Mouse (Mus musculus): ENCODE data around the gene Sar1b. TPM values are rescaled to one million over a fixed set of nuclear protein-coding genes. Genes with fewer than 3 reads are reported as not detected.

Gene Sar1b
- polyA plus RNA-seq, 1 experiment, result 91.1 TPM

DNA sequence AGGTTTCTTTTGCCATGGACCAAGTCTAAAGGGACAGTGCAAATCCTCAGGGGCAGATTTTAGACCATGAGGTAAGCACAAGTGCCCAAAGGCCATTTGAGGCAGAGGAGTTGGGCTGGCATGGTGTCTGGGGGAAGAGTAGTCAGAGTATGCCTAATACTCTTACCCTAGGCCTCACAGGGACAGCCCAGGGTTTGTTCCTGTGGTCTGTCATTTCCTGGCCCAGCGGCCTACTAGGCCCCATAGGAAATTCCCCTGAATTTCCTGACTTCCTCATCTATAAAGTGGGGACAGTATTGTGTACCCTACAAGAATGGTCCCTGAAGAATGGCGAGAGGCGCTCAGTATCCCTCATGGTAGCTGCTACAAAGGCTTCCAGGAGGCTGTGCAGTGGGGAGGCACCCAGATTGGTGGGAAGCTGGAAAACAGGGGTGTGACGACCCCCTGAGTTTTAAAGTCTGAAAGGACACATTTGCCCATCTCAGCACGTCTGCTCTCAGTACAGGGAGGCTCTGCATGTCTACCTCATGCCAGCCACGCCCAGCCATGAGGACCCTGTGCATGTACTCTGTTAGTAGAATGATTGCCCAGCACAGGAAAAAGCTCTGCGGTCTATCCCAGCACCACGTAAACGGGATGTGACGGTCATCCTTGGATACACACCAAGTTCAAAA, 70.0 kb downstream of the Sar1b start:
- DNase-seq (ENCODE audit: low read depth), result no peak
- TF ChIP-seq POLR2A (IDR thresholded peaks at IDR 0.05; ENCODE audit: borderline replicate concordance, extremely low read depth, insufficient read depth, insufficient read length, poor library complexity, severe bottlenecking), result no peak

DNA sequence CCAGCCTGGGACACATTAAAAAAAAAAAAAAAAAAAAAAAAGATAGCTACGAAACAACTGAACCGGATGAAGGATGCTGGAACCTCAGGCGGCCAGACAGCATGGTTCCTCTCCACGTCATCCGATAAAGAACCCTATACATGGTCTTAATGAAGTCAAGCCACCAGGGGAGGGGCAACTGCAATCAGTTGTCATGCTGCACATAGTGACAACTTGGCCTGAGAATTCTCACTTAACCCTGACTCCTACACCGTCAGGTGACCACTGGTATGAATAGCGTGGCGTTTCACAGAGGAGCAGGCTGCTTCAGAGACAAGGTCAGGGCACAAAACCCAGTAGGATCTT, 70.6 kb downstream of the Sar1b start:
- no peak for DNase-seq (ENCODE audit: low read depth)
- TF ChIP-seq POLR2A (IDR thresholded peaks at IDR 0.05; ENCODE audit: borderline replicate concordance, extremely low read depth, insufficient read depth, insufficient read length, poor library complexity, severe bottlenecking) (no peak), CTCF (IDR thresholded peaks at IDR 0.05; ENCODE audit: borderline replicate concordance, extremely low read depth, insufficient read depth, insufficient read length) (no peak)

DNA sequence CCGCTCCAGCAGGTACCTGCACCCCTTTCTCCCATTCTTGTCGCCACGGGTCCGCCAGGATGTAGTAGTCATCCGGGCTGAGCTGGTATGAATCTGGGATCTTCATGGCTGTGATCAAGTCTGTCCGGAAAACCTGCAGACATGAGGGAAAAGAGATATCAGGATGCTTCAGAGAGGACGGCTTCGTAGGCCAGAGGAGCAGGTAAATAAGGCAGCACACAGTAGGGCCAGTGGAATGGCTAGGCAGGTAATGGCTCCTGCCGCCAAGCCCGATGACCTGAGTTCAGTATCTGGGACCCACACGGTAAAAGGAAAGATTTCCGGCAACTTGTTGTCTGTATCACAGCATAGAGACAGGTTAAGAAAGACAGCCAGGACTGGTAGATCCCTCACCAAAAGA, 72.1 kb downstream of the Sar1b start:
- no peak for DNase-seq (ENCODE audit: low read depth)
- no peak for TF ChIP-seq POLR2A (IDR thresholded peaks at IDR 0.05; ENCODE audit: borderline replicate concordance, extremely low read depth, insufficient read depth, insufficient read length, poor library complexity, severe bottlenecking)

DNA sequence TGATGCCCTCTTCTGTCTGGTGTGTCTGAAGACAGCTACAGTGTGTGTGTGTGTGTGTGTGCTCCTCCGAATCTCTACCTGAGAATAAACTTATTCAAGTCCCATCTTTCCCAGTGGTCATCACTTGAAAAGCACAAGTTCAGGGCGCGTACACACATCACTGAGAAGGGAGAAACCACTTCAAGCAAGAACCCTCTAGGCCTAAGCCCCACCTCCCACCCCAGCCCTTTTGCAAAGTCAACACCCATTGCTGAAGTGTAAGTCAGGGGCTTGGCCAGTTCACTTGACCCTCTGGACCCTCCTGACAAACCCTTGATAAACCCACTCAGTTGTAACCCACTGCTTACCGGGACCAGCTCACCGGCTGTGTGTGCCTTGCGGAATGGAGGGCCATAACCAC, 73.0 kb downstream of the Sar1b start:
- no peak for DNase-seq (ENCODE audit: low read depth)
- TF ChIP-seq POLR2A (IDR thresholded peaks at IDR 0.05; ENCODE audit: borderline replicate concordance, extremely low read depth, insufficient read depth, insufficient read length, poor library complexity, severe bottlenecking) (no peak), CTCF (IDR thresholded peaks at IDR 0.05; ENCODE audit: borderline replicate concordance, extremely low read depth, insufficient read depth, insufficient read length) (no peak)

DNA sequence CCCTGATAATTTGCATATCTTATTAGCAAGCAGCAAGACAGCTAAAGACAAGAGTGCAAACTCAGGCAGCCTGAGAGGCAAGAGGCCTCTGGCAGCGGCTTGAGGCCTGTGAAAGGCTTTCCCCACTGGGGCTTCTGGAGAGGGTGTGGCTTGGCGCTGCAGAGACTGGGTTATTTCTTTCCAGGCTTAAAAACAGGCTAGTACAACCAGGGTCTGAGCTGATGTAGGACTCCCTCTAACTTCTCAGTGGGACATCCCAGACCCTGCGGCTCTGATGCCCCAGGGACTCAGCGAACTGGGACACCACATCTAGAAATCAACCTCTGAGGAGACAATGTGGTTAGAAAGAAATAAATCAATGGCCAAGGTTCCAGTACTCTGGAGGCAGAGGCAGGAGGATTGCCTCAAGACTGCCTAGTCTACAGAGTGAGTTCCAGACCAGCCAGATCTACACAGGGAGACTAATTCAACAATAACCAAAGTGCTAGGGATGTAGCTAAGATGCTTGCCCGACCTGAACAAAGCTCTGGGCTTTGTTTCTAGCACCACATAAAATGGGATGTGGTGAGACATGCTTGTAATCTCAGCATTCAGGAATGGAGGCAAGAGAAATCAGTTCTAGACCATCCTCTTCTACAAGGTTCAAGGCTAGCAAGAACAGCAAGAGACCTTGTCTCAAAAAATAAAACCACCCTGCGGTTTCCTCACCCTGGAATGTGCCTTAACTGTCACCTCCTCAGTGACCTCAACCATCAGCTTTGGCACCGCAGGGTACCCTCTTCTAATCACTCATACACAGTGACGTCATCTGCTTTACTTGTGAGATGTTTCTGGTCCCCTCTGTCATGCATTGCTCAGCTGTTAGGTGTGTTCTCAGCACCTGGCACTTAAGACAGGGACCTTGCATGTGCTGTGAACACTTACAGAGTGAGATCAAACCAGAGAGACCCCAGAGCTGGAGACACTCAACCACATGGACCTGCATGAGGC, 74.0 kb downstream of the Sar1b start:
- no peak for TF ChIP-seq CTCF (IDR thresholded peaks at IDR 0.05; ENCODE audit: borderline replicate concordance, extremely low read depth, insufficient read depth, insufficient read length)
- no peak for TF ChIP-seq POLR2A (IDR thresholded peaks at IDR 0.05; ENCODE audit: borderline replicate concordance, extremely low read depth, insufficient read depth, insufficient read length, poor library complexity, severe bottlenecking)
- peak; percentile 74 for DNase-seq (ENCODE audit: low read depth)

DNA sequence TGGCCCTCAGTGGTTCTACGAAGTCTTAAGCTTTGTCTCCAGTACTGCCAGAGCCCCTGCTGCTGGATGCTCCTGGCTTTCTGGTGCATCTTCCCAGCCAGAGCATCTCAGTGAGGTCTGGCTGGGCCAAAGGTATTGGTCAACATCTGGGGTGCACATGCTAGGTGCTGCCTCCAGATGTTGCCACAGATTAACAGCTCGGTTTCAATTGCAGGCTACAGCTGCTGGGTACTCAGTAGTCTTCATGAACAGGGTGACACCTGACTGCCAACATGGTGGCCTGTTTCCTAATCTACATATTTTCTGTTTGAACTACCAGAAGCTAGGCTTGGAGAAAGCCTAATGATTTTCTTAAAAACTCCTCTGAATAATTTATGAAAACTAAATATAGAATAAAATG, 75.6 kb downstream of the Sar1b start:
- TF ChIP-seq POLR2A (IDR thresholded peaks at IDR 0.05; ENCODE audit: borderline replicate concordance, extremely low read depth, insufficient read depth, insufficient read length, poor library complexity, severe bottlenecking) (no peak), CTCF (IDR thresholded peaks at IDR 0.05; ENCODE audit: borderline replicate concordance, extremely low read depth, insufficient read depth, insufficient read length) (no peak)
- DNase-seq (ENCODE audit: low read depth), result no peak

DNA sequence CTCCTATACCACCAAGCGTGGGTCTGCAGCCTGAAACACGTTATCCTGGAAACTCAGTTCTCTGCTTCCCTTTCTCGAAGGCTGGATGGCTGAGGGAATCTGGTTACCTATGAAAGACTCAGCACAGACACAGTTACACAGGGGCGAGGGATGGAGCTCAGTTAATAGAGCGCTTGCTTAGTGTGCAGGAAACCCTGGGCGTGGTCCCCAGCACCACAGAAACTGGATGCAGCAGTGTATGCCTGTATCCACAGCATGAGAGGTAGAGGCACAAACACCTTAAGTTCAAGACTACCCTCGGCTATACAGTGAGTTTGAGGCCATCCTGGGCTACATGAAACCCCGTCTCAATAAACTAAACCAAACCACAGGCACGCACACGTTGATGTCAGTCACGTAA, 76.5 kb downstream of the Sar1b start:
- DNase-seq (ENCODE audit: low read depth), result no peak
- no peak for TF ChIP-seq POLR2A (IDR thresholded peaks at IDR 0.05; ENCODE audit: borderline replicate concordance, extremely low read depth, insufficient read depth, insufficient read length, poor library complexity, severe bottlenecking)
- no peak for TF ChIP-seq CTCF (IDR thresholded peaks at IDR 0.05; ENCODE audit: borderline replicate concordance, extremely low read depth, insufficient read depth, insufficient read length)

DNA sequence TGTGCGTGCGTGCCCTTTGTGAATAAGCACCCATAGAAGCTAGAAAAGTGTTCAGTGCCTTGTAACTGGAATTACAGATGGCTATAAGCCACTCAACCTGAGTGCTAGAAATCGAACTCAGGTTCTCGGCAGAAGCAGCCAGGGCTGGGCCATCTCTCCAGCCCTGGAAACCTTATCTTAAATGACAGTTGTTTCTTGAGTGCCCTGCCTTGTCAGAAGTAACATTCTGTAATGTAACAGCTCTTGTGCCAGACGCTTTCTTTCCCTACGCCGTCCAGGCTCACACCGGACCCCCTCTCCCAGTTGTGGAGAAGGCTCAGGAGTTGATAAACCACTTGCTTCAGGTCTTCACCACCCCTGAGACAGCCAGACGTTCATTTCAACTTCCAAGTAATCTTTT, 77.2 kb downstream of the Sar1b start:
- DNase-seq (ENCODE audit: low read depth), result no peak
- TF ChIP-seq CTCF (IDR thresholded peaks at IDR 0.05; ENCODE audit: borderline replicate concordance, extremely low read depth, insufficient read depth, insufficient read length) (no peak), POLR2A (IDR thresholded peaks at IDR 0.05; ENCODE audit: borderline replicate concordance, extremely low read depth, insufficient read depth, insufficient read length, poor library complexity, severe bottlenecking) (no peak)

DNA sequence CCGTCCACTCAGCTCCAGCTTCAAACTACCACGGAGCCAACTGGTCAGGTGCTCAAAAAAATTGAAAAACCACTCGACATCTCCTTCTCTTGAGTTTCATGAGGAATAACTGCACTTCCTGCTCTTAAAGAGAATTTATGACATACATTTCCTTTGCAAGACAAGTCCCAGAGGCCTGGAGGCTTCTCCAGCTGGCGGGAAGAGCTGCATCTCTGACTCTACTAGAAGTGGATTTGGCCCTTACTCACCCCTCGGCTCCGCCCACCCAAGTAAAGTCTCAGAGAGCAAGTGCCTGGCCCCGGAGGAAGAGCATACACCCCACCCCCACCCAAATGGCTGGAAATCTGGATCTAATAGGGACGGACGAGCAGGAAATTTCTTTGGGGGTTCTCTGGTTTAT, 77.7 kb downstream of the Sar1b start:
- no peak for DNase-seq (ENCODE audit: low read depth)
- TF ChIP-seq CTCF (IDR thresholded peaks at IDR 0.05; ENCODE audit: borderline replicate concordance, extremely low read depth, insufficient read depth, insufficient read length), result no peak
- no peak for TF ChIP-seq POLR2A (IDR thresholded peaks at IDR 0.05; ENCODE audit: borderline replicate concordance, extremely low read depth, insufficient read depth, insufficient read length, poor library complexity, severe bottlenecking)

Other genes starting within 250 kb of the Sar1b start
- gene Phykpl, start 178.9 kb upstream of the Sar1b start, polyA plus RNA-seq (2012; rRNA removed), result 6.6 and 9.3 TPM in 2 replicates
- 597 and 651 TPM in 2 replicates for gene Hnrnpab, start 156.8 kb upstream of the Sar1b start, polyA plus RNA-seq (2012; rRNA removed)
- gene Nhp2, start 144.0 kb upstream of the Sar1b start, polyA plus RNA-seq (2012; rRNA removed), result 69.2 and 78.5 TPM in 2 replicates
- 70.7 and 84.3 TPM in 2 replicates for gene Rmnd5b, start 127.8 kb upstream of the Sar1b start, polyA plus RNA-seq (2012; rRNA removed)
- gene N4bp3, start 112.8 kb upstream of the Sar1b start, polyA plus RNA-seq (2012; rRNA removed), result 7.5 and 11.2 TPM in 2 replicates
- gene D930048N14Rik, start 112.7 kb upstream of the Sar1b start, polyA plus RNA-seq (2012; rRNA removed), result 2.1 and 2.3 TPM in 2 replicates
- 44.6 and 59.5 TPM in 2 replicates for gene 0610009B22Rik, start 74.8 kb upstream of the Sar1b start, polyA plus RNA-seq (2012; rRNA removed)
- 8.3 and 13.9 TPM in 2 replicates for gene Sec24a, start 53 bp upstream of the Sar1b start, polyA plus RNA-seq (2012; rRNA removed)
- 0.93 and 1.1 TPM in 2 replicates for gene Jade2, start 94.0 kb downstream of the Sar1b start, polyA plus RNA-seq (2012; rRNA removed)
- gene Cdkn2aipnl, start 204.0 kb downstream of the Sar1b start, polyA plus RNA-seq (2012; rRNA removed), result 49.4 and 56.4 TPM in 2 replicates
- 195 and 261 TPM in 2 replicates for gene Ube2b, start 237.1 kb downstream of the Sar1b start, polyA plus RNA-seq (2012; rRNA removed)
- gene Cdkl3, start 240.5 kb downstream of the Sar1b start, polyA plus RNA-seq (2012; rRNA removed), result 15.0 and 17.1 TPM in 2 replicates